Mouse (Mus musculus): ENCODE results near the gene Arhgef25. TPM values are rescaled to one million over a fixed set of nuclear protein-coding genes. Genes with fewer than 3 reads are reported as not detected.
A peak's percentile ranks its signal among the peaks of the same experiment; 100 is the strongest.
"Not testable (repeated sequence)": the region's sequence is repeated elsewhere in the genome, so short reads cannot be mapped to it uniquely, and the experiment has no call there.

The Arhgef25 gene
- polyA plus RNA-seq, 1 experiment, result 5.6 TPM

GRCm38 (mm10) chr10:127135118-127135836 is 54.6 kb downstream of the Arhgef25 start:
- H3K36me3 ChIP-seq (ENCODE audit: control insufficient read depth, insufficient read depth, low read length), result no peaks in the 10 kb centered on the region
- peak; percentile 66 for DNase-seq
- 10% methylated on average over 8 of the region's 8 CpGs for WGBS
- H3K4me1 ChIP-seq (replicated peaks; ENCODE audit: control insufficient read depth, insufficient read depth, low read length), result peaks cover 27% of the 10 kb centered on the region
- TF ChIP-seq POLR2A (IDR thresholded peaks at IDR 0.05; ENCODE audit: control insufficient read depth, extremely low read depth, insufficient read depth, low read length, poor library complexity) (0 out of 2 replicates have a peak, but pooled peaks have one; percentile 33), CTCF (IDR thresholded peaks at IDR 0.05; ENCODE audit: borderline replicate concordance, control insufficient read depth, extremely low read depth, insufficient read depth, low read length, poor library complexity) (no peak)
- H3K4me3 ChIP-seq (ENCODE audit: control insufficient read depth, insufficient read depth, low read length), result no peak overlapping the region
- no peaks in the 10 kb centered on the region for H3K27me3 ChIP-seq (ENCODE audit: control insufficient read depth, insufficient read depth, low read length)
- H3K27ac ChIP-seq (ENCODE audit: control insufficient read depth, insufficient read depth, low read length), result peak overlapping the region; percentile 88

- DNase-seq, result peak; percentile 33
- H3K4me1 ChIP-seq (replicated peaks; ENCODE audit: control insufficient read depth, insufficient read depth, low read length), result peaks cover 27% of the 10 kb centered on the region
- H3K36me3 ChIP-seq (ENCODE audit: control insufficient read depth, insufficient read depth, low read length); H3K27ac ChIP-seq (ENCODE audit: control insufficient read depth, insufficient read depth, low read length); H3K4me3 ChIP-seq (ENCODE audit: control insufficient read depth, insufficient read depth, low read length); H3K27me3 ChIP-seq (ENCODE audit: control insufficient read depth, insufficient read depth, low read length): not testable (repeated sequence)
- 94% methylated on average over 3 of the region's 3 CpGs for WGBS
Observed at GRCm38 (mm10) chr10:127134394-127135035, 55.4 kb downstream of the Arhgef25 start.

Other genes with a start within 250 kb of the Arhgef25 start
- 179 and 182 TPM in 2 replicates for gene Ctdsp2, start 211.4 kb downstream of the Arhgef25 start, polyA plus RNA-seq (2012; rRNA removed)
- gene Avil, start 189.4 kb downstream of the Arhgef25 start, polyA plus RNA-seq (2012; rRNA removed), result 0.97 and 1.3 TPM in 2 replicates
- 42.1 and 45.2 TPM in 2 replicates for gene Tsfm, start 159.2 kb downstream of the Arhgef25 start, polyA plus RNA-seq (2012; rRNA removed)
- gene Mettl1, start 148.7 kb downstream of the Arhgef25 start, polyA plus RNA-seq (2012; rRNA removed), result 13.7 and 15.7 TPM in 2 replicates
- gene Eef1akmt3, start 148.6 kb downstream of the Arhgef25 start, polyA plus RNA-seq (2012; rRNA removed), result 0.08 and 0.13 TPM in 2 replicates
- gene Cyp27b1, start 141.8 kb downstream of the Arhgef25 start, polyA plus RNA-seq (2012; rRNA removed), result 0.32 and 0.38 TPM in 2 replicates
- 4.4 and 5.4 TPM in 2 replicates for gene March9, start 129.9 kb downstream of the Arhgef25 start, polyA plus RNA-seq (2012; rRNA removed)
- gene Cdk4, start 126.5 kb downstream of the Arhgef25 start, polyA plus RNA-seq (2012; rRNA removed), result 375 and 384 TPM in 2 replicates
- gene Tspan31, start 119.8 kb downstream of the Arhgef25 start, polyA plus RNA-seq (2012; rRNA removed), result 39.5 and 45.2 TPM in 2 replicates
- gene Agap2, start 114.8 kb downstream of the Arhgef25 start, polyA plus RNA-seq (2012; rRNA removed), result 123 and 149 TPM in 2 replicates
- gene Os9, start 69.0 kb downstream of the Arhgef25 start, polyA plus RNA-seq (2012; rRNA removed), result 97.0 and 106 TPM in 2 replicates
- 196 and 239 TPM in 2 replicates for gene B4galnt1, start 24.9 kb downstream of the Arhgef25 start, polyA plus RNA-seq (2012; rRNA removed)
- 3.6 and 6.4 TPM in 2 replicates for gene Slc26a10, start 9.4 kb downstream of the Arhgef25 start, polyA plus RNA-seq (2012; rRNA removed)
- 222 and 263 TPM in 2 replicates for gene Dtx3, start 5.6 kb upstream of the Arhgef25 start, polyA plus RNA-seq (2012; rRNA removed)
- 34.4 and 36.1 TPM in 2 replicates for gene Pip4k2c, start 21.5 kb upstream of the Arhgef25 start, polyA plus RNA-seq (2012; rRNA removed)
- 1.2 and 1.5 TPM in 2 replicates for gene Kif5a, start 73.3 kb upstream of the Arhgef25 start, polyA plus RNA-seq (2012; rRNA removed)
- gene Dctn2, start 76.3 kb upstream of the Arhgef25 start, polyA plus RNA-seq (2012; rRNA removed), result 168 and 200 TPM in 2 replicates
- 124 and 151 TPM in 2 replicates for gene Mbd6, start 98.9 kb upstream of the Arhgef25 start, polyA plus RNA-seq (2012; rRNA removed)
- gene Mars, start 121.7 kb upstream of the Arhgef25 start, polyA plus RNA-seq (2012; rRNA removed), result 65.8 and 77.2 TPM in 2 replicates
- 105 and 111 TPM in 2 replicates for gene Arhgap9, start 131.9 kb upstream of the Arhgef25 start, polyA plus RNA-seq (2012; rRNA removed)
- 0.61 and 0.77 TPM in 2 replicates for gene Gli1, start 151.9 kb upstream of the Arhgef25 start, polyA plus RNA-seq (2012; rRNA removed)
- 0.04 TPM in 1 of 2 replicates, not detected in the other for gene Inhbe, start 164.3 kb upstream of the Arhgef25 start, polyA plus RNA-seq (2012; rRNA removed)
- 0.06 TPM in 1 of 2 replicates, not detected in the other for gene Inhbc, start 180.3 kb upstream of the Arhgef25 start, polyA plus RNA-seq (2012; rRNA removed)
- gene R3hdm2, start 190.2 kb upstream of the Arhgef25 start, polyA plus RNA-seq (2012; rRNA removed), result 135 and 149 TPM in 2 replicates

All from thymus, adult 2 months (tissue).